Mouse (Mus musculus) cerebellum, adult 2 months (tissue): ENCODE measurements around the gene Fkbp2.

Source experiments
- CTCF ChIP-seq: fragments of 200-500 bp; IDR thresholded peaks from 2 replicates; pipeline ENCODE4 v1.5.1; 2011; ENCODE audit warnings: low read depth, mild to moderate bottlenecking, control low read depth, low read length, moderate library complexity, borderline replicate concordance; ENCODE audit not compliant: insufficient read depth
- POLR2A ChIP-seq: fragments of 200-500 bp; IDR thresholded peaks from 2 replicates; pipeline ENCODE4 v1.6.1; 2011; ENCODE audit warnings: low read length, control low read depth, borderline replicate concordance; ENCODE audit not compliant: insufficient read depth

- no peak for TF ChIP-seq CTCF
- TF ChIP-seq POLR2A: no peak
Observed at GRCm38 (mm10) chr19:7029531-7029930, 49.2 kb upstream of the Fkbp2 start.
